Mouse (Mus musculus) ES-Bruce4 (cell line): ENCODE measurements at regions not wholly inside any gene's neighbourhood (a gene's known extent, or its start where the extent isn't known, plus 50 kb on each side); places are given as distances from the start of the nearest gene placed in this dataset.

Experiments used
- H3K27ac ChIP-seq: 2 replicates; pipeline ENCODE4 v1.5.1; 2012; ENCODE audit warnings: low read length, inconsistent platforms; ENCODE audit not compliant: insufficient read depth
- H3K27me3 ChIP-seq: 2 replicates; pipeline ENCODE4 v1.6.1; 2012; ENCODE audit warnings: mild to moderate bottlenecking, low read length, inconsistent platforms; ENCODE audit not compliant: control insufficient read depth, poor library complexity, insufficient read depth, severe bottlenecking
- H3K36me3 ChIP-seq: 2 replicates; pipeline ENCODE4 v1.6.1; 2012; ENCODE audit warnings: inconsistent platforms, mild to moderate bottlenecking, low read length, moderate library complexity; ENCODE audit not compliant: control insufficient read depth, poor library complexity, insufficient read depth, severe bottlenecking
- H3K4me1 ChIP-seq: one replicate; pipeline ENCODE4 v1.8.1; 2011; ENCODE audit warnings: low read length; ENCODE audit not compliant: control insufficient read depth, insufficient read depth
- H3K4me3 ChIP-seq: 2 replicates; pipeline ENCODE4 v1.5.1; 2011; ENCODE audit warnings: low read depth, mild to moderate bottlenecking, low read length
- H3K9ac ChIP-seq: 2 replicates; pipeline ENCODE4 v1.6.1; 2012; ENCODE audit warnings: low read depth, mild to moderate bottlenecking, inconsistent platforms; ENCODE audit not compliant: poor library complexity, severe bottlenecking
- H3K9me3 ChIP-seq: replicated peaks from 2 replicates; pipeline ENCODE4 v1.6.1; 2012; ENCODE audit warnings: mild to moderate bottlenecking, low read length, inconsistent platforms; ENCODE audit not compliant: control insufficient read depth, poor library complexity, insufficient read depth, severe bottlenecking
- CTCF ChIP-seq: IDR thresholded peaks from one replicate; pipeline ENCODE4 v1.8.1; 2011; ENCODE audit warnings: low read depth, low read length
- EP300 ChIP-seq: IDR thresholded peaks from 2 replicates; pipeline ENCODE4 v1.6.1; 2011; ENCODE audit warnings: low read depth, low read length; ENCODE audit not compliant: insufficient read depth
- POLR2A ChIP-seq: IDR thresholded peaks from one replicate; pipeline ENCODE4 v1.8.1; 2011; ENCODE audit warnings: low read length; ENCODE audit not compliant: insufficient read depth

DNA sequence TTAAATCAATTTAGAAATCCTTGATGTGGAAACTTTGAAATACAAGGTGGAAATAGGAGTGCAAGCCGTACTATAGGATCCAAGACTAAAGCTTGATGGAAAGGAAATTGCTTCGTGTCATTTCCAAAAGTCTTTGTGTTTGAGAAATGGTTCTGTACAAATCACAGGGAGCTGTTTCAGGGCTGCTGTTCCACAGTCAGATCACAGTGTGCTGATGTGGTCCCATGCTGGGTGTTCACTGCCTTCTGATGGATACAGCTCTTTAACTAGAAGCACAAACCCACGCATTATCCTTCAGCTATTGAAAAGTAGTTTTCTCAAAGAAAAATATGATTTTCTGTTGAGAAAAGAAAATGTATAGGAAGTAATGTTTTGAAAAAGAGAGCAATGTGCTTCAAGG, 391.3 kb downstream of the Arl4a start:
- Histone ChIP-seq H3K9me3 (no peaks in the 10 kb centered on the region), H3K4me1 (no peaks in the 10 kb centered on the region), H3K4me3 (no peak overlapping the region), H3K36me3 (no peaks in the 10 kb centered on the region), H3K27me3 (no peaks in the 10 kb centered on the region), H3K9ac (no peak overlapping the region), H3K27ac (no peak overlapping the region)
- TF ChIP-seq POLR2A, result no peak
- TF ChIP-seq CTCF, result no peak

DNA sequence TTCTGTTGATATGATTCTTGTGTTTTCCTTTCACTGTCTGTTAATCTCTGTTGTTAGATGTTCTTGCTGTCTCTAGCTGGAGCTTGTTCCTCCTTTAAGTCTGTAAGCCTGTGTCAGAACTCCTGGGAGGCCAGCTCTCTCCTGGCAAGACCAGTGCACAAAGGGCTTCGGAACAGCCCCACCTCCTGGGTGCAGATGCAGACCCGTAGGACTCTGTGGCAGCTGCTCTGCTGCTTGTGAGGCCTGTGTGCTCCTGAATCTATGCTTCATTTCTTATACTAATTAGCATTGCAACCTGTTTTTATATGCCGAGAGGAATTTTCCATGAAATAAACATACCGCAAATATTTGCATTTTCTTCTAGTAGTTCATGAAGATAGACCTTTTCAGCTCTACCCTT, 392.2 kb downstream of the Arl4a start:
- no peaks in the 10 kb centered on the region for H3K9me3 ChIP-seq
- no peak overlapping the region for H3K27ac ChIP-seq
- H3K27me3 ChIP-seq, result no peaks in the 10 kb centered on the region
- no peak overlapping the region for H3K4me3 ChIP-seq
- H3K4me1 ChIP-seq, result no peaks in the 10 kb centered on the region
- TF ChIP-seq CTCF (no peak), EP300 (no peak), POLR2A (no peak)
- no peaks in the 10 kb centered on the region for H3K36me3 ChIP-seq
- no peak overlapping the region for H3K9ac ChIP-seq

DNA sequence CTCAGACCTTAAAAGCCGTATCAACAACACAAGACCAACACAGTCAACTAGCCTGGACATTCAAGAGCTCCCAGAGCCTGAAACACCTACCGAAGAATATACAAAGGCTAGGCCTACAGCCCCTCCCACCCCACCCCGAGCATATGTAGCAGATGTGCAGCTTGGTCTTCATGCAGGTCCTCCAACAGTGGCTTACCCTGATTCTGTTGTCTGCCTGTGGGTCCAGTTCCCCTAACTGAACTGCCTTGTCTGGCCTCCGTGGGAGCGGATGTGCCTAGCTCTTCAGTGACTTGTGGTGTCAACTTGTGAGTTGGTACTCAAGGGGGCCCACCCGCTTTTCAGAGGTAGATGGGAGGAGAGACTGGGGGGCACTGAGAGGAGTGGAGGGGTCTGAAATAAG, 398.6 kb downstream of the Arl4a start:
- Histone ChIP-seq H3K9ac (no peak overlapping the region), H3K27ac (no peak overlapping the region), H3K36me3 (no peaks in the 10 kb centered on the region), H3K4me1 (no peaks in the 10 kb centered on the region), H3K4me3 (no peak overlapping the region), H3K27me3 (no peaks in the 10 kb centered on the region; the same call in 1 of the 2 replicates), H3K9me3 (no peaks in the 10 kb centered on the region)
- TF ChIP-seq EP300 (no peak), POLR2A (no peak), CTCF (no peak)

DNA sequence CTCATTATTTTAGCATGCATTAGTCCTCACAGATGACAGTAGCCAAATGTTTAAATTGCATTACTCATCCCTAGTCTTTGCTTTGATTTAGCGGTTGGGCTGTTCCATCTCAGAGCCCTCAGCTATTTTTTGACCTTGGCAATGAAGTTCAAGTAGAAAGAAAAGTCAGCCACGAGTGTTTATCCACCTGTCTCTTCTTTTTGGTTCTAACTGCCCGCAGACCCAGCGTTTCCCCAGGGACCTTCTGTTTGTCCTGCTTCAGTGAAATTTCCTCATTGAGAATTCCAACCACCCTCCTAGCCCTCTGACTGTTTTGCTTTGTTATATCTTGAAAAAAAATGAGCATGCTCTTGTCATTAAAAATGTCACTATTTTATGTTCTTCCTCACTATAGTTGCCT, 403.5 kb downstream of the Arl4a start:
- H3K4me3 ChIP-seq, result no peak overlapping the region
- no peaks in the 10 kb centered on the region for H3K36me3 ChIP-seq
- no peak for TF ChIP-seq POLR2A

DNA sequence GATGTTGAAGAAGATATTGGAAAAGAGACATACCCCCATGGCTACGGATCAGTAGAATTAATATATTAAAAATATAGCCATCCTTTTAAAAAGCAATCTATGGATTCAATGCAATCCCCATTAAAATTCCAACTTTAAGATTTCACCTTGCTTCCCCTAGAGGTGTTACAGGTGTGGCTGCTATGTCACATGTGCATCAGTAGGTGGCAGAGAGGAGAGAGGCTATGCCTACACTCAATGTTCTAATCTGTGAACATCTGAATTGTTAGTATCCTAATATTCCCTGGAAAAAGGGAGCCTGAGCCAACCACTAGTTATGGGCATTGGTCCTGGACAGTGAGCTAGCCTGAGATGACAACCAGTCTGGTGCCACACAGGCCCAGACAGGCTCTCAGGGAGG, 416.6 kb downstream of the Arl4a start:
- Histone ChIP-seq H3K9me3 (no peaks in the 10 kb centered on the region), H3K4me3 (no peak overlapping the region), H3K36me3 (no peaks in the 10 kb centered on the region), H3K27ac (no peak overlapping the region), H3K4me1 (no peaks in the 10 kb centered on the region), H3K9ac (no peak overlapping the region), H3K27me3 (no peaks in the 10 kb centered on the region)
- no peak for TF ChIP-seq CTCF
- TF ChIP-seq EP300, result no peak
- TF ChIP-seq POLR2A, result no peak

More for the DNA sequence above, 403.5 kb downstream of the Arl4a start:
- no peaks in the 10 kb centered on the region; the same call in 1 of the 2 replicates for H3K27me3 ChIP-seq
- no peak overlapping the region for H3K9ac ChIP-seq
- H3K27ac ChIP-seq, result no peak overlapping the region
- no peaks in the 10 kb centered on the region for H3K9me3 ChIP-seq
- H3K4me1 ChIP-seq, result no peaks in the 10 kb centered on the region

DNA sequence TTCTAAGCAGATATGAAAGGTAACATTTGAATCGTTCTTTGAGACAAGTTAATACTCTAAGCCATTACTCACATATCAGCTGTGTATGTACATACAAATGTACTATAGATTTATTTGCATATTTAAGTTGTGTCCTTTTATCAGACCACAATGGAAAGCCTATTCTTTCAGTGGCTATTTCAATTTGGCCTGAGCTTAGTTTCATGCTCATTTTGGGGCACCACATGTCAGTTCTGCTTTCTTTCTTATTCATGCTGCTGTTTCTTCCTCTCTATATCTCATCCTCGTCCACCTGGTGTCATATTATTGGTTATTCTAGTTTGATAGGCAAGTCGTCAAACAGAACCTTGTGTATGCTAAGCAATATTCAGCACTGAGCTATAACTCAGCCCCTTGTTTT, 432.5 kb downstream of the Arl4a start:
- no peaks in the 10 kb centered on the region for H3K9me3 ChIP-seq
- H3K4me1 ChIP-seq, result no peaks in the 10 kb centered on the region
- H3K36me3 ChIP-seq, result no peaks in the 10 kb centered on the region
- H3K27ac ChIP-seq, result no peak overlapping the region
- TF ChIP-seq CTCF, result no peak
- no peak overlapping the region for H3K9ac ChIP-seq
- no peaks in the 10 kb centered on the region for H3K27me3 ChIP-seq
- H3K4me3 ChIP-seq, result no peak overlapping the region
